Mouse (Mus musculus): ENCODE data around the gene Myl3. TPM values are rescaled to one million over a fixed set of nuclear protein-coding genes. Genes with fewer than 3 reads are reported as not detected.
A peak's percentile ranks its signal among the peaks of the same experiment; 100 is the strongest.

The Myl3 gene
- polyA plus RNA-seq, 1 experiment from 2014 or later: 0.56 TPM

GRCm38 (mm10) chr9:110712545-110712944, 29.1 kb upstream of the Myl3 start:
- Histone ChIP-seq H3K36me3 (replicated peaks) (0 out of 2 replicates have a peak, but pooled peaks cover 5% of the 10 kb centered on the region), H3K4me3 (no peak overlapping the region), H3K27me3 (replicated peaks) (no peaks in the 10 kb centered on the region), H3K4me1 (no peaks in the 10 kb centered on the region; the same call in 1 of the 2 replicates), H3K9ac (no peak overlapping the region), H3K9me3 (no peaks in the 10 kb centered on the region), H3K27ac (no peak overlapping the region), H3K4me2 (no peak overlapping the region)
- 90% methylated on average over 4 of the region's 4 CpGs for WGBS
- no peak for ATAC-seq (replicated peaks)

DNA sequence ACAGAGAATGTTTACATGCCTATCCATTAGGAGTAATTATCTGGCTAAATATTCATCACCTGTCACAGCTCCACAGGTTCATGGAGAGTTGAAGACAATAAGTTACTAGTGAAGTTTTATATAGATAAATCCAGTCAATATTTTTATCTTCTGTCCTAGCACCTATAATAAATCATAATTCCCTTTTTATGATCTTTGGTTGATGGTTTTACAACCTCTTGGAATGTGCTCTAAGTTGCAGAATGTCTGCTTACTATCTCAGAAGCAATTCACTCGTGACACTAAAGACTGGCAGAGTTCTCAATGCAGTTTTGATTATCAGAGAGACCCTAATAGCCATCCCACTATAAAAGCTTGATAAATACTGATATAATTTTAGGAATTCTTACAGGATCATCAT, 28.3 kb upstream of the Myl3 start:
- Histone ChIP-seq H3K4me3 (no peak overlapping the region), H3K4me2 (no peak overlapping the region), H3K27ac (no peak overlapping the region), H3K27me3 (replicated peaks) (no peaks in the 10 kb centered on the region), H3K9ac (no peak overlapping the region), H3K36me3 (replicated peaks) (0 out of 2 replicates have a peak, but pooled peaks cover 5% of the 10 kb centered on the region), H3K9me3 (no peaks in the 10 kb centered on the region), H3K4me1 (no peaks in the 10 kb centered on the region; the same call in 1 of the 2 replicates)
- whole genome bisulfite sequencing: 88% methylated on average over 1 of the region's 1 CpGs
- ATAC-seq (replicated peaks): no peak

GRCm38 (mm10) chr9:110715426-110715825, 26.2 kb upstream of the Myl3 start:
- 0 out of 2 replicates have a peak, but pooled peaks cover 5% of the 10 kb centered on the region for H3K36me3 ChIP-seq (replicated peaks)
- H3K4me3 ChIP-seq: no peak overlapping the region
- no peak for ATAC-seq (replicated peaks)
- no peaks in the 10 kb centered on the region for H3K4me1 ChIP-seq
- H3K9ac ChIP-seq: no peak overlapping the region
- H3K27ac ChIP-seq: no peak overlapping the region
- WGBS: 73% methylated on average over 1 of the region's 1 CpGs
- no peaks in the 10 kb centered on the region for H3K9me3 ChIP-seq
- H3K4me2 ChIP-seq: no peak overlapping the region
- no peaks in the 10 kb centered on the region for H3K27me3 ChIP-seq (replicated peaks)

GRCm38 (mm10) chr9:110716775-110717174, 24.9 kb upstream of the Myl3 start:
- no peak overlapping the region for H3K9ac ChIP-seq
- no peaks in the 10 kb centered on the region for H3K27me3 ChIP-seq (replicated peaks)
- H3K4me1 ChIP-seq: no peaks in the 10 kb centered on the region
- peak; percentile 85 for ATAC-seq (replicated peaks)
- WGBS: 28% methylated on average over 4 of the region's 4 CpGs
- no peak overlapping the region for H3K4me3 ChIP-seq
- no peak overlapping the region for H3K27ac ChIP-seq
- 0 out of 2 replicates have a peak, but pooled peaks cover 5% of the 10 kb centered on the region for H3K36me3 ChIP-seq (replicated peaks)
- H3K9me3 ChIP-seq: no peaks in the 10 kb centered on the region
- H3K4me2 ChIP-seq: no peak overlapping the region

- Histone ChIP-seq H3K4me3 (no peak overlapping the region), H3K9ac (no peak overlapping the region), H3K9me3 (no peaks in the 10 kb centered on the region), H3K27me3 (replicated peaks) (no peaks in the 10 kb centered on the region), H3K36me3 (replicated peaks) (0 out of 2 replicates have a peak, but pooled peaks cover 1% of the 10 kb centered on the region), H3K27ac (no peak overlapping the region), H3K4me2 (no peak overlapping the region), H3K4me1 (no peaks in the 10 kb centered on the region)
- WGBS: 90% methylated on average over 6 of the region's 6 CpGs
- no peak for ATAC-seq (replicated peaks)
Observed at GRCm38 (mm10) chr9:110718071-110718470, 23.6 kb upstream of the Myl3 start.

DNA sequence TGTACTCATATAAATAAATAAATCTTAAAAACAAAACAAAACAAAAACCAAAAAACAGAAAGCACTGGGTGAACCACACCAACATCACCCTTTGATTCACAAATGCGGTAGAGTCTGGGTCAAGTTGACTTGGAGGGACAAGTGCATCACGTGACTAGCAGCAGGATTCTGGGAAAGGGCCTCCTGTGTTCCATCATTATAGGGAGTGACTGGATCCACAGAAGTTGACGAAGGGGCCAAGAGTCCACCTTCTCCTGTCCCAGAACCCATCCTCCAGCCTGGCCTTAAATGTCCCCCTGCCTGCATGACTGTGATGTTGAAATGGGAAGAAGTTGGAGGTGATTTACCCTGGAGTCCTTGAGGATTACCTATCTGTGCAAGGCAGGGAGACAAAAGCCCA, 22.9 kb upstream of the Myl3 start:
- Histone ChIP-seq H3K4me3 (no peak overlapping the region), H3K9me3 (no peaks in the 10 kb centered on the region), H3K36me3 (replicated peaks) (no peaks in the 10 kb centered on the region), H3K4me2 (no peak overlapping the region), H3K4me1 (no peaks in the 10 kb centered on the region), H3K9ac (no peak overlapping the region), H3K27me3 (replicated peaks) (no peaks in the 10 kb centered on the region), H3K27ac (no peak overlapping the region)
- whole genome bisulfite sequencing: 88% methylated on average over 3 of the region's 3 CpGs
- no peak for ATAC-seq (replicated peaks)

DNA sequence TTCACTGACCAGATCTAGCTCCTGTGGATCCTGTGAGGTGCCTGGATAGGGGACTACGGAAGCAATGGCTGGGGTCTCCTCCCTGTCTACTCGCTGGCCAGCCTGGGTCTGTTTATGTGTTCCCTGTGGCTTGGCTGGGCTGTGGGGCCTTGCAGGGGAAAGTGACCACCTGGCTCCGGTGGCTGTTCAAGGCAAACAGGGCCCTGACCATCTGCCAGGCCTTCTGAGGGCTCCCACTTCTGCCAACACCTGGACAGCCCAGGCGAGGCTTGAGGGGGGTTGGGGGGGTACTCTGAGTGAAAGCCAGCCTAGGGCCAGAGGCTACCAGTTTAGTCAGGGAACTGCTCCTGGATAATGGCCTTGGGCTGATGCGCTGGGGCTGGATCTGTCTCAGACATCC, 21.7 kb upstream of the Myl3 start:
- Histone ChIP-seq H3K4me2 (no peak overlapping the region), H3K9me3 (no peaks in the 10 kb centered on the region), H3K27ac (no peak overlapping the region), H3K4me3 (no peak overlapping the region), H3K27me3 (replicated peaks) (no peaks in the 10 kb centered on the region), H3K4me1 (no peaks in the 10 kb centered on the region), H3K9ac (no peak overlapping the region), H3K36me3 (replicated peaks) (no peaks in the 10 kb centered on the region)
- no peak for ATAC-seq (replicated peaks)
- WGBS: 70% methylated on average over 5 of the region's 5 CpGs

- no peak for ATAC-seq (replicated peaks)
- peaks cover 17% of the 10 kb centered on the region for H3K4me1 ChIP-seq
- no peak overlapping the region for H3K4me2 ChIP-seq
- WGBS: 82% methylated on average over 10 of the region's 10 CpGs
- no peak overlapping the region for H3K27ac ChIP-seq
- H3K4me3 ChIP-seq: no peak overlapping the region
- no peaks in the 10 kb centered on the region for H3K27me3 ChIP-seq (replicated peaks)
- no peaks in the 10 kb centered on the region for H3K9me3 ChIP-seq
- no peaks in the 10 kb centered on the region for H3K36me3 ChIP-seq (replicated peaks)
- no peak overlapping the region for H3K9ac ChIP-seq
Observed at GRCm38 (mm10) chr9:110722060-110722459, 19.6 kb upstream of the Myl3 start.

- peaks cover 21% of the 10 kb centered on the region for H3K4me1 ChIP-seq
- H3K27ac ChIP-seq: no peak overlapping the region
- no peak overlapping the region for H3K4me2 ChIP-seq
- 11% methylated on average over 9 of the region's 9 CpGs for WGBS
- H3K36me3 ChIP-seq (replicated peaks): no peaks in the 10 kb centered on the region
- no peaks in the 10 kb centered on the region for H3K9me3 ChIP-seq
- 0 out of 2 replicates have a peak, but pooled peaks have one; percentile 46 for ATAC-seq (replicated peaks)
- no peak overlapping the region for H3K9ac ChIP-seq
- peaks cover 20% of the 10 kb centered on the region for H3K27me3 ChIP-seq (replicated peaks)
- no peak overlapping the region for H3K4me3 ChIP-seq
Observed at GRCm38 (mm10) chr9:110725721-110726135, 15.9 kb upstream of the Myl3 start.

DNA sequence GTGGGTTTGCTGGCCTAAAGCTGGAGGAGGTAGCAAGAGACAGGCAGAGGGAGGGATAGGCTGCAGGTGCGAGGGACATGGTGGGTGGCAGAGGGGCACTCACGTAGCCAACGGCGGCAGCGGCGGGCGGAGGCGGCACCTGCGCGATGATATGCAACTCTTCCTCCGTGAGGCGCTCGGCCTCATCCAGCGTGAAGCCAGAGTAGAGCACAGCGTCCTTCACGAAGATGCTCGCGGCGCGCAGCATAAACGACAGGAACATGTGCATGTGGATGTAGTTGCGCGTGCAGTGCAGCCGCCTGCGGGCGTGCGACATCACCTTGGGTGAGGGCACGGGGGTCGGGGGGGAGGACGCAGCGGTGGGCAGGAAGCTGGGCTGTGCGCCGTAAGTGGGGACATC, 14.8 kb upstream of the Myl3 start:
- peaks cover 21% of the 10 kb centered on the region for H3K4me1 ChIP-seq
- H3K9ac ChIP-seq: peak overlapping the region; percentile 31; the same call in 1 of the 2 replicates
- no peaks in the 10 kb centered on the region for H3K36me3 ChIP-seq (replicated peaks)
- H3K27me3 ChIP-seq (replicated peaks): peaks cover 24% of the 10 kb centered on the region
- no peak for ATAC-seq (replicated peaks)
- peak overlapping the region; percentile 36 for H3K4me3 ChIP-seq
- H3K27ac ChIP-seq: no peak overlapping the region
- 9% methylated on average over 33 of the region's 33 CpGs for WGBS
- H3K4me2 ChIP-seq: peak overlapping the region; percentile 60
- H3K9me3 ChIP-seq: no peaks in the 10 kb centered on the region

- H3K9ac ChIP-seq: no peak overlapping the region
- H3K4me3 ChIP-seq: no peak overlapping the region
- no peaks in the 10 kb centered on the region for H3K9me3 ChIP-seq
- peaks cover 39% of the 10 kb centered on the region for H3K27me3 ChIP-seq (replicated peaks)
- peaks cover 34% of the 10 kb centered on the region for H3K4me1 ChIP-seq
- no peak overlapping the region for H3K4me2 ChIP-seq
- no peak overlapping the region for H3K27ac ChIP-seq
- WGBS: 21% methylated on average over 8 of the region's 8 CpGs
- H3K36me3 ChIP-seq (replicated peaks): no peaks in the 10 kb centered on the region
- ATAC-seq (replicated peaks): no peak
Observed at GRCm38 (mm10) chr9:110729841-110730240, 11.8 kb upstream of the Myl3 start.

GRCm38 (mm10) chr9:110731859-110732258, 9.8 kb upstream of the Myl3 start:
- Histone ChIP-seq H3K9me3 (no peaks in the 10 kb centered on the region), H3K4me3 (no peak overlapping the region), H3K4me1 (peaks cover 18% of the 10 kb centered on the region), H3K9ac (no peak overlapping the region), H3K36me3 (replicated peaks) (no peaks in the 10 kb centered on the region), H3K27me3 (replicated peaks) (peaks cover 39% of the 10 kb centered on the region), H3K27ac (no peak overlapping the region), H3K4me2 (no peak overlapping the region)
- 49% methylated on average over 4 of the region's 4 CpGs for WGBS
- ATAC-seq (replicated peaks): no peak

DNA sequence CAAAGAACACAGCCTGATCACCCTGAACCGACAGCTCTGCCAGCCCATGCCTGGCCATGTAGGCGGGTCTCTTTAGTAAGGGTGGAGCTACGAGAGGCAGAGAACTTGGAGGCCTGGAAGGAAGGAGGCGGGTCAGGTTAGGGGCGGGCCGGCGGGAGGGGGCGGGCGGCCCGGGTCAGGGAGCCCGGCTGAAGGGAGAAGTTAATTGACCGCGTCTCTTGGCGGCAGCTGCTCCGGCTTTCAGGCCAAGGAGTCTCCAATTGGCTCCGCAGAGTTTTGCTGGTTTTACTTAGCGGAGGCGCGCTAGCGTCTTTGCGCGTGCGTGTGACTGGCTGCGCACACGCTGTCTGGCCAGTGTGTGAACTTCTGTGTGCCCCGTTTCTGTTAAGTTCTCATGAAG, 9.0 kb upstream of the Myl3 start:
- under 1% methylated on average over 26 of the region's 26 CpGs for WGBS
- Histone ChIP-seq H3K9ac (peak overlapping the region; percentile 17; the same call in 1 of the 2 replicates), H3K27me3 (replicated peaks) (peaks cover 35% of the 10 kb centered on the region), H3K9me3 (no peaks in the 10 kb centered on the region), H3K4me2 (peak overlapping the region; percentile 79), H3K4me1 (peaks cover 13% of the 10 kb centered on the region), H3K4me3 (peak overlapping the region; percentile 41), H3K36me3 (replicated peaks) (no peaks in the 10 kb centered on the region), H3K27ac (no peak overlapping the region)
- ATAC-seq (replicated peaks): peak; percentile 71
